ENCODE assay signal across 8 mouse cellular contexts in genomic region chr5:115732849-115733216, GRCm38 (mm10). TPM values are rescaled to one million over a fixed set of nuclear protein-coding genes. Genes with fewer than 3 reads are reported as not detected.
DNase-seq lines count a peak whose midpoint lies in the region; ATAC-seq and TF ChIP-seq lines count a peak whose summit lies in the region.

No protein-coding gene starts in this region.

- ATAC-seq in embryonic facial prominence, embryonic 11.5 days (replicated peaks; ENCODE audit: insufficient number of reproducible peaks, low FRiP score, low TSS enrichment, low read depth) = peak; percentile 69
- no peak for ATAC-seq in liver, embryonic 16.5 days (ENCODE audit: low read depth)
- ATAC-seq in stomach, embryonic 15.5 days (ENCODE audit: insufficient read depth, low FRiP score, low read depth) = peak; percentile 50

- H3K36me3 ChIP-seq in kidney, adult 2 months (ENCODE audit: control insufficient read depth, insufficient read depth, low read length) = no peaks in the 10 kb centered on the region
- no peaks in the 10 kb centered on the region for H3K36me3 ChIP-seq in embryonic facial prominence, embryonic 11.5 days (replicated peaks; ENCODE audit: control insufficient read depth, insufficient read depth, low read depth, low read length)
- no peaks in the 10 kb centered on the region for H3K36me3 ChIP-seq in hindbrain, embryonic 10.5 days
- H3K36me3 ChIP-seq in liver, embryonic 16.5 days (ENCODE audit: control insufficient read depth, insufficient read depth) = no peaks in the 10 kb centered on the region
- no peaks in the 10 kb centered on the region for H3K36me3 ChIP-seq in stomach, embryonic 15.5 days

- no peaks in the 10 kb centered on the region for H3K27me3 ChIP-seq in kidney, adult 2 months (replicated peaks; ENCODE audit: control insufficient read depth, insufficient read depth, low read length)
- peaks cover 9% of the 10 kb centered on the region for H3K27me3 ChIP-seq in embryonic facial prominence, embryonic 11.5 days (ENCODE audit: control insufficient read depth, insufficient read depth, low read length)
- peaks cover 28% of the 10 kb centered on the region for H3K27me3 ChIP-seq in hindbrain, embryonic 10.5 days (ENCODE audit: insufficient read depth, poor library complexity, severe bottlenecking)
- H3K27me3 ChIP-seq in liver, embryonic 16.5 days (ENCODE audit: control insufficient read depth, insufficient read depth, low read depth, low read length) = peaks cover 49% of the 10 kb centered on the region
- H3K27me3 ChIP-seq in stomach, embryonic 15.5 days (replicated peaks) = peaks cover 14% of the 10 kb centered on the region

- H3K4me3 ChIP-seq in kidney, adult 2 months (ENCODE audit: insufficient read depth, low read depth, low read length) = peak overlapping the region; percentile 68
- H3K4me3 ChIP-seq in embryonic facial prominence, embryonic 11.5 days (ENCODE audit: low read depth, low read length) = peak overlapping the region; percentile 64
- H3K4me3 ChIP-seq in hindbrain, embryonic 10.5 days = peak overlapping the region; percentile 72
- H3K4me3 ChIP-seq in liver, embryonic 16.5 days (ENCODE audit: low read depth, low read length) = peak overlapping the region; percentile 62
- peak overlapping the region; percentile 67 for H3K4me3 ChIP-seq in stomach, embryonic 15.5 days (replicated peaks)

- H3K9ac ChIP-seq in embryonic facial prominence, embryonic 11.5 days (replicated peaks; ENCODE audit: low read length) = no peak overlapping the region
- H3K9ac ChIP-seq in liver, embryonic 16.5 days (ENCODE audit: low read depth, low read length) = no peak overlapping the region
- H3K9ac ChIP-seq in stomach, embryonic 15.5 days = no peak overlapping the region

- no peak for TF ChIP-seq POLR2A in kidney, adult 2 months (IDR thresholded peaks at IDR 0.05; ENCODE audit: low read depth, low read length)

- H3K4me1 ChIP-seq in kidney, adult 2 months (ENCODE audit: control insufficient read depth, insufficient read depth, low read length) = peaks cover 4% of the 10 kb centered on the region; the same call in 1 of the 2 replicates
- H3K4me1 ChIP-seq in embryonic facial prominence, embryonic 11.5 days (ENCODE audit: control insufficient read depth, insufficient read depth, low read length) = no peaks in the 10 kb centered on the region
- H3K4me1 ChIP-seq in hindbrain, embryonic 10.5 days (replicated peaks) = peaks cover 24% of the 10 kb centered on the region
- peaks cover 13% of the 10 kb centered on the region for H3K4me1 ChIP-seq in liver, embryonic 16.5 days (ENCODE audit: control insufficient read depth, low read depth, low read length)
- H3K4me1 ChIP-seq in stomach, embryonic 15.5 days = peaks cover 9% of the 10 kb centered on the region; the same call in 1 of the 2 replicates

- 3% methylated on average over 9 of the region's 9 CpGs for WGBS in kidney, adult 2 months
- WGBS in embryonic facial prominence, embryonic 11.5 days = 2% methylated on average over 9 of the region's 9 CpGs
- 2% methylated on average over 9 of the region's 9 CpGs for WGBS in hindbrain, embryonic 10.5 days
- WGBS in liver, embryonic 16.5 days (ENCODE audit: insufficient replicate concordance) = under 1% methylated on average over 9 of the region's 9 CpGs
- under 1% methylated on average over 9 of the region's 9 CpGs for WGBS in stomach, embryonic 15.5 days

- H3K27ac ChIP-seq in kidney, adult 2 months (ENCODE audit: insufficient read depth, low read depth, low read length) = peak overlapping the region; percentile 82; the same call in 1 of the 2 replicates
- H3K27ac ChIP-seq in embryonic facial prominence, embryonic 11.5 days (replicated peaks; ENCODE audit: low read depth, low read length) = no peak overlapping the region
- H3K27ac ChIP-seq in hindbrain, embryonic 10.5 days = peak overlapping the region; percentile 80
- no peak overlapping the region for H3K27ac ChIP-seq in liver, embryonic 16.5 days (ENCODE audit: low read length)
- H3K27ac ChIP-seq in stomach, embryonic 15.5 days = peak overlapping the region; percentile 70

- peak; percentile 87 for DNase-seq in kidney, adult 2 months
- no peak for DNase-seq in kidney, adult 8-10 months
- DNase-seq in MEL-GATA-1-ER (ENCODE audit: extremely low read depth, low read depth) = peak; percentile 59
- peak; percentile 75 for DNase-seq in embryonic facial prominence, embryonic 11.5 days (ENCODE audit: low spot score)
- no peak for DNase-seq in hindbrain, embryonic 10.5 days (ENCODE audit: low spot score)
- no peak for DNase-seq in urinary bladder, postnatal 36 days (ENCODE audit: low spot score in 2 of 2)

- H3K4me2 ChIP-seq in embryonic facial prominence, embryonic 11.5 days (ENCODE audit: low read depth, low read length) = peak overlapping the region; percentile 99
- H3K4me2 ChIP-seq in liver, embryonic 16.5 days (ENCODE audit: low read depth, low read length) = peak overlapping the region; percentile 85
- H3K4me2 ChIP-seq in stomach, embryonic 15.5 days = peak overlapping the region; percentile 99

- no peak; the same call in 1 of the 2 replicates for TF ChIP-seq CTCF in kidney, adult 2 months (conservative IDR thresholded peaks at IDR 0.05; ENCODE audit: insufficient read depth, insufficient read length, low read depth, low read length)

- no peaks in the 10 kb centered on the region for H3K9me3 ChIP-seq in embryonic facial prominence, embryonic 11.5 days (replicated peaks; ENCODE audit: control insufficient read depth, low read length)
- no peaks in the 10 kb centered on the region; the same call in 1 of the 2 replicates for H3K9me3 ChIP-seq in hindbrain, embryonic 10.5 days
- 0 out of 2 replicates have a peak, but pooled peaks cover 2% of the 10 kb centered on the region for H3K9me3 ChIP-seq in liver, embryonic 16.5 days (replicated peaks; ENCODE audit: control insufficient read depth, low read length)
- H3K9me3 ChIP-seq in stomach, embryonic 15.5 days = no peaks in the 10 kb centered on the region

RNA-seq across cellular contexts. Expression of gene Bicdl1, which starts 1.4 kb away (rescaled TPM):
- polyA plus RNA-seq in kidney, adult 2 months (2012; rRNA removed) = 55.9 and 67.5 TPM in 2 replicates
- polyA plus RNA-seq in embryonic facial prominence, embryonic 11.5 days (2014; fragmentation: Nextera tagmentation; extraction: Ambion mirVana) = 6.8 and 8.6 TPM in 2 replicates
- polyA plus RNA-seq in hindbrain, embryonic 10.5 days (2016; fragmentation: Nextera tagmentation; extraction: Ambion mirVana) = 12.2 and 14.1 TPM in 2 replicates
- 1.3 and 1.6 TPM in 2 replicates for polyA plus RNA-seq in liver, embryonic 16.5 days (2015; fragmentation: Nextera tagmentation; extraction: Ambion mirVana)
- 10.9 and 11.1 TPM in 2 replicates for polyA plus RNA-seq in stomach, embryonic 15.5 days (2015; fragmentation: Nextera tagmentation; extraction: Ambion mirVana)

Comparison
In these comparisons a context has a peak if more than half of its experiments do, and no peak if none do; other contexts are left out.
1. DNase-seq: peak in kidney, adult 2 months (single experiment), MEL-GATA-1-ER (single experiment) and embryonic facial prominence, embryonic 11.5 days (single experiment); none in kidney, adult 8-10 months (0 of 2), hindbrain, embryonic 10.5 days (single experiment) and urinary bladder, postnatal 36 days (0 of 2).
2. H3K27ac ChIP-seq: peak in kidney, adult 2 months (single experiment), hindbrain, embryonic 10.5 days (single experiment) and stomach, embryonic 15.5 days (single experiment); none in embryonic facial prominence, embryonic 11.5 days (single experiment) and liver, embryonic 16.5 days (single experiment).
3. Peak in every context shown above with its lines, with median percentiles within 50 percentile points of each other: H3K4me3 ChIP-seq and H3K4me2 ChIP-seq.